Mouse (Mus musculus) midbrain, embryonic 10.5 days (tissue): ENCODE data around the gene Clec4b2. TPM values are rescaled to one million over a fixed set of nuclear protein-coding genes. Genes with fewer than 3 reads are reported as not detected.
"Not testable (repeated sequence)": the region's sequence is repeated elsewhere in the genome, so short reads cannot be mapped to it uniquely, and the experiment has no call there.

ENCODE experiments used
- DNase-seq: peaks from one replicate; pipeline ENCODE4 v3.0.0-alpha.2; 2017; ENCODE audit warnings: low spot score
- H3K27ac ChIP-seq: fragments of 300-500 bp; sonication (generic); replicated peaks from 2 replicates; pipeline ENCODE4 v1.5.1; 2016; ENCODE audit warnings: mild to moderate bottlenecking
- H3K27me3 ChIP-seq: fragments of 300-500 bp; sonication (generic); 2 replicates; pipeline ENCODE4 v1.6.1; 2016; ENCODE audit warnings: low read depth, mild to moderate bottlenecking; ENCODE audit not compliant: poor library complexity, severe bottlenecking
- H3K36me3 ChIP-seq: fragments of 300-500 bp; sonication (generic); 2 replicates; pipeline ENCODE4 v1.6.1; 2016; ENCODE audit warnings: mild to moderate bottlenecking, moderate library complexity
- H3K4me1 ChIP-seq: fragments of 300-500 bp; sonication (generic); 2 replicates; pipeline ENCODE4 v1.6.1; 2016
- H3K4me3 ChIP-seq: fragments of 300-500 bp; sonication (generic); 2 replicates; pipeline ENCODE4 v1.5.1; 2016; ENCODE audit warnings: mild to moderate bottlenecking, moderate library complexity
- H3K9me3 ChIP-seq: fragments of 300-500 bp; sonication (generic); replicated peaks from 2 replicates; pipeline ENCODE4 v1.6.1; 2016; ENCODE audit warnings: mild to moderate bottlenecking
- WGBS: fragments of 180-500 bp; shearing (Covaris S2); methylation state at CpG from one replicate; pipeline ENCODE4 v1.1.7; 2016; 5-methylcytosine and 5-hydroxymethylcytosine counted together
- polyA plus RNA-seq: library from polyadenylated mRNA; unstranded; fragments of >200 nt; fragmentation: Nextera tagmentation; extraction: Ambion mirVana; gene quantifications from 2 replicates; pipeline ENCODE4 v1.2.1, GENCODE M21; 2016

The Clec4b2 gene
- not detected in 2 replicates for polyA plus RNA-seq

DNA sequence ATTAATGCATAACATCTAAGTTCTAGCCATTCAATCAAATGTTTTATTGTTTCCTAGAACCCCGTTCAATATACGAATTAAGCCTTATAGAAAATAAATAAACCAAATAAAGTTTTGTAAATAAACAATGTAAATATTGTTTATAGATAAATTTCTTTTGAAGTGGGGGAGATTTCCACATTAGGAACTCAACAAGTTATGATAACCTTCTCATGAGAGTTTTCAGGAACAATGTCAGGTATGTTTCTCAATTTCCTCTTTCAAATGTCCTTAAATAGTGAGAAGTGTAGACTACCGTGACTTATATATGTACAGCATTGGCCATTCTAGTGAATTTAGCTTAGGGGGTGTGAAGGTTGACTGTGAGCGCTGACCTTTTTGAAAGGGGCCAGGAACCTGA is at the start of gene Clec4b2:
Gene Clec4b2, plus strand, starts transcription at position 301 of the 400 bp plus-strand sequence.
- DNase-seq, result no peak
- Histone ChIP-seq H3K27me3 (no peaks in the 10 kb centered on the region), H3K9me3 (no peaks in the 10 kb centered on the region), H3K4me1 (no peaks in the 10 kb centered on the region), H3K27ac (no peak within 1 kb of the TSS), H3K4me3 (no peak within 1 kb of the TSS), H3K36me3 (no peaks in the 10 kb centered on the region)
- 88% methylated on average over 4 of the region's 4 CpGs for WGBS

DNA sequence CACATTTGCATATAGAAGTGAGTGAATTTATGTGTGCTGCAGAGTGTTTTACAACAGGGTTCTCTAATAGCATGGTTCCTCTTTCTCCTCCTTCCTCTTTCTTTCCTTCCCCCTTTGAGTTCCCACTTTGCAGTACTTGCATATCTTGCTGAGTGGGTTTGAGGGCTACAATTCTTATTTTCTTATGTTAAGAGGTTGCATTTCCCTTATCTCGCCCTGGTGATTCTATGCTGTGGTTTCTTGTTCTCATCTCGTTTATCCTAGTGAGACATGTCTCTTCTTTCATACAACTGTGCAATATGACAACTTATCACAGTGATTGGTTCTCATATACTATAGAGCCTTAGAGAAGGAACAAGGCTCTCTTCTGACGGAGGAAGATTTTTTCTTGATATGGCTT is 49.5 kb upstream of the Clec4b2 start:
- H3K9me3 ChIP-seq, result no peaks in the 10 kb centered on the region; the same call in 1 of the 2 replicates
- no peak overlapping the region for H3K27ac ChIP-seq
- H3K27me3 ChIP-seq, result no peaks in the 10 kb centered on the region
- no peaks in the 10 kb centered on the region for H3K4me1 ChIP-seq
- DNase-seq, result no peak
- no peaks in the 10 kb centered on the region for H3K36me3 ChIP-seq
- 81% methylated on average over 3 of the region's 3 CpGs for WGBS
- no peak overlapping the region for H3K4me3 ChIP-seq

- Histone ChIP-seq H3K27me3 (no peaks in the 10 kb centered on the region), H3K36me3 (no peaks in the 10 kb centered on the region), H3K4me3 (no peak overlapping the region), H3K27ac (no peak overlapping the region), H3K9me3 (no peaks in the 10 kb centered on the region), H3K4me1 (no peaks in the 10 kb centered on the region)
- no peak for DNase-seq
- 73% methylated on average over 1 of the region's 1 CpGs for WGBS
Observed at GRCm38 (mm10) chr6:123127173-123127572, 45.5 kb upstream of the Clec4b2 start.

DNA sequence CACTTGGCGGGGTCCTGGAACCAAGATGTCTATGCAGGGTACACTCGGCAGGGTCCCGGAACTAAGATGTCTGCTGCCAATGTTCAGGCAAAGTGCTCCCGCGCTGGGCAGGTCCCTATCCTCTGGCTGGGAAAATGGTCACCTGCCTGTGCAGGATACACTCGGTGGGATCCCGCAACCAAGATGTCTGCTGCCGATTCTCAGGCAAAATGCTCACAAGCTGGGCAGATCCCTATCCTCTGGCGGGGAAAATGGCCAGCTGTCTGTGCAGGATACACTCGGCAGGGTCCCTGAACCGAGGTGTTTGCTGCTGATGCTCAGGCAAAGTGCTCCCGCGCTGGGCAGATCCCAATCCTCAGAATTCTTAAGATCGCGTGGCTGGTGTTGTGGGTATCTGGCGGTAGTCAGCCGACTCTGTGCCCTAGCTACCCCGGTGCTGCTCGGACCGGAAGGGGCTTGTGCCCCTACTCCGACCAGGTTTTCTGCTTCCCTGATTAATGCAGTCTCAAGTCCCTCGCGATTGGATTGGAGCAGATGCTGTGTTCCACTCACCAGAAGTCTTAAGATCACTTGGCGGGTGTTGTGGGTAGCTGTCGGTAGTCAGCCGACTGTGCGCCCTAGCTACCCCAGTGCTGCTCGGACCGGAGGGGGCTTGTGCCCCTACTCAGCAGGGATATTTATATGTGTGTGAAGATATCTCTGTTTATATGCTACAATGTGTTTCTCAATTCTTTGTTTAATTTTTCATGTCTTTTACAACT is 34.7 kb upstream of the Clec4b2 start:
- not testable (repeated sequence) for DNase-seq, H3K36me3 ChIP-seq, H3K4me1 ChIP-seq, H3K4me3 ChIP-seq, H3K27ac ChIP-seq, H3K27me3 ChIP-seq, H3K9me3 ChIP-seq
- 74% methylated on average over 29 of the region's 29 CpGs for WGBS

DNA sequence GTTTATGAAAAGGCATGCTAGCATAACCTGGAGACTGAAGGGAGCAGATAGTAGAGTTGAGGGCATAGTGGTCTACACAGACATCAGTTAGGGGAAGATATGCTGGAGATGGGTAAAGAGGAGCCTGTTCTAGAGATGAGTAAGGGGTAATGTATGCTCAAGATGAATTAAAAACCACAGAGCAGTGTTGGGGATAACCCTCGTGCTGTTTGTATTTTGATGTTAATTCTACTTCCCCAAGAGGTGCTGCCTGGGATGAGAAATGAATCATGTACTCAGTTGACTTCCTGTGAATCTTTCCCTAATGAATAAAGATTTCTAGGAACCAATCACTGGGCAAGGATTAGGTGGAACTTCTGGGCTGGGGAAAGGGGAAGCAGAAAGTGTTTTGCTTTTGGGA is 2.6 kb upstream of the Clec4b2 start:
- H3K4me1 ChIP-seq, result no peaks in the 10 kb centered on the region
- no peaks in the 10 kb centered on the region for H3K9me3 ChIP-seq
- no peak overlapping the region for H3K27ac ChIP-seq
- no peak overlapping the region for H3K4me3 ChIP-seq
- H3K36me3 ChIP-seq, result no peaks in the 10 kb centered on the region
- H3K27me3 ChIP-seq, result no peaks in the 10 kb centered on the region
- WGBS, result 65% methylated on average over 1 of the region's 1 CpGs
- DNase-seq, result no peak

DNA sequence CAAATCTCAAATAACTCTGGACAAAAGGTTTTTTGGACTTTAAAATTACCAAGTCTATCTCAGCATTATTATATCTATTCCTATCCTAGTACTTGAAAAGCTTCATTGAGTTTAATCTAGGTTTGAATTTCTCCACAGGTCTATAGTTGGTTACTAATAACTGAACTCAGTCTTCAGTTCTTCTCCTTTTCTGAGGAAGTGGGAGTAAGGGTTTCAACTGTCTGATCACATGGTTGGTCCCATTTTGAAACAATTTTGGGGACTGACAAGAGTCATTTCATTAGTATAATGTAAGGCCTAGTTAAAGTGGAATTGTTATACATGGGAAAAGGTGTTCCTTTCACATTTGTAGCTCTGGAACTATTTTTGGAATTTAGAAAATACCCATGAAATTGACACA is 1.7 kb upstream of the Clec4b2 start:
- H3K4me1 ChIP-seq, result no peaks in the 10 kb centered on the region
- H3K27ac ChIP-seq, result no peak overlapping the region
- H3K27me3 ChIP-seq, result no peaks in the 10 kb centered on the region
- H3K4me3 ChIP-seq, result no peak overlapping the region
- no peaks in the 10 kb centered on the region for H3K9me3 ChIP-seq
- DNase-seq, result no peak
- H3K36me3 ChIP-seq, result no peaks in the 10 kb centered on the region

- 91% methylated on average over 1 of the region's 1 CpGs for WGBS
- DNase-seq, result no peak
- Histone ChIP-seq H3K4me1 (no peaks in the 10 kb centered on the region), H3K27me3 (no peaks in the 10 kb centered on the region), H3K9me3 (no peaks in the 10 kb centered on the region), H3K4me3 (no peak overlapping the region), H3K36me3 (no peaks in the 10 kb centered on the region), H3K27ac (no peak overlapping the region)
Observed at GRCm38 (mm10) chr6:123175549-123175948, 2.9 kb downstream of the Clec4b2 start.

DNA sequence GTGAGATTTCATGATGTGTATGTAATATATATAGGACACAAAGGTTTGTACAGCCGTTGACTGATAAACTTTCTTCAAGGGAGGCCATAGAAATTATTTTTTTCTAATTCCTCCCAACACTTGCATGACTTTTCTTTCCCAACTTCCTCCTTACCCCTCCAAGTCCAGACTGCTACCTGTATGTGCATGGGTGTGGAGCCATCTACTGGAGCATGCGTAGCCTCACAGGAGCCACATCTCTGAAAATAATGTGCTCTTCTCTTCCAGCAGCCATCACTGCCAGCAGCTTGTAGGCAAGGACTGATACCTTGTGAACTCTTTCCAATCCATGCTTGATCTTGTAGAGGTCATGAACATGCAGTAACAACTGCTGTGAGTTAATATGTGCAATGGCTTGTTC is 12.2 kb downstream of the Clec4b2 start:
- 71% methylated on average over 2 of the region's 2 CpGs for WGBS
- not testable (repeated sequence) for H3K27ac ChIP-seq, H3K4me3 ChIP-seq, H3K27me3 ChIP-seq, H3K9me3 ChIP-seq, DNase-seq, H3K4me1 ChIP-seq, H3K36me3 ChIP-seq

- WGBS, result 93% methylated on average over 1 of the region's 1 CpGs
- no peak for DNase-seq
- Histone ChIP-seq H3K27ac (no peak overlapping the region), H3K9me3 (peaks cover 4% of the 10 kb centered on the region; the same call in 1 of the 2 replicates), H3K4me1 (no peaks in the 10 kb centered on the region), H3K27me3 (no peaks in the 10 kb centered on the region), H3K4me3 (no peak overlapping the region), H3K36me3 (no peaks in the 10 kb centered on the region)
Observed at GRCm38 (mm10) chr6:123207187-123208076, 34.7 kb downstream of the Clec4b2 start.

- H3K27ac ChIP-seq, H3K27me3 ChIP-seq, H3K4me3 ChIP-seq, DNase-seq, H3K36me3 ChIP-seq, H3K9me3 ChIP-seq, H3K4me1 ChIP-seq: not testable (repeated sequence)
Observed at GRCm38 (mm10) chr6:123208077-123208439, 35.4 kb downstream of the Clec4b2 start.

- 85% methylated on average over 1 of the region's 1 CpGs for WGBS
Observed at GRCm38 (mm10) chr6:123211726-123212125, 39.0 kb downstream of the Clec4b2 start.

DNA sequence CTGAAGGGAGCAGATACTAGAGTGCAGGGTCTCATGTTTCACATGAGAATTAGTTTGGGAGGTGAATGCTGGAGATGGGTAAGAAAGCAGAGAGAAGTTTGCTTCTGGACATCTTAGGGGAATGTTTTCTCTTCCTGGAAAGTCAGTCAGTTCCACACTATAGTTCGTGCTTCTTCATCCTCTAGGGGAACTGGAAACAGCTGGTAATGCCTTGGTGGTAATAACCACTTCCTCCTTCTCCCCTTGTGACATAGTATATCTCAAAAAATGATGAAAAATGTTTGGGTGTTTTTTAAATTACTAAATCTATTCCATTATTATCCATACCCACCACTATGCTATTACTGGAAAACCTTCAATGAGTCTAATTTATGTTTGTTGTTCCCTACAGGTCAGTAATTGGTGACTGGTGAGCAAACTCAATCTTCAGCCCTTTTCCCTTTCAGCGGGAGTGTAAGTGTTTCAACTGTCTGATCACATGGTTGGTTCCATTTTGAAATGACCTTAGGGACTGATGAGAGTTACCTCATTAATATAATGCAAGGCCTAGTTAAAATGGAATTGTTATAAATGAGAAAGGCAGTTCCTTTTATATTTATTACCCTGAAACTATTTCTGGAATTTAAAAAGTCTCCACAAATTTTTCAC is 55.0 kb downstream of the Clec4b2 start:
- H3K4me3 ChIP-seq, result no peak overlapping the region
- H3K4me1 ChIP-seq, result no peaks in the 10 kb centered on the region
- no peaks in the 10 kb centered on the region for H3K36me3 ChIP-seq
- H3K27me3 ChIP-seq, result no peaks in the 10 kb centered on the region
- no peaks in the 10 kb centered on the region for H3K9me3 ChIP-seq
- WGBS, result 74% methylated on average over 2 of the region's 2 CpGs
- DNase-seq, result no peak
- no peak overlapping the region for H3K27ac ChIP-seq

More at GRCm38 (mm10) chr6:123211726-123212125, 39.0 kb downstream of the Clec4b2 start:
- Histone ChIP-seq H3K4me1 (no peaks in the 10 kb centered on the region), H3K4me3 (no peak overlapping the region), H3K27me3 (no peaks in the 10 kb centered on the region), H3K27ac (no peak overlapping the region), H3K9me3 (peaks cover 7% of the 10 kb centered on the region; the same call in 1 of the 2 replicates), H3K36me3 (no peaks in the 10 kb centered on the region)
- no peak for DNase-seq

DNA sequence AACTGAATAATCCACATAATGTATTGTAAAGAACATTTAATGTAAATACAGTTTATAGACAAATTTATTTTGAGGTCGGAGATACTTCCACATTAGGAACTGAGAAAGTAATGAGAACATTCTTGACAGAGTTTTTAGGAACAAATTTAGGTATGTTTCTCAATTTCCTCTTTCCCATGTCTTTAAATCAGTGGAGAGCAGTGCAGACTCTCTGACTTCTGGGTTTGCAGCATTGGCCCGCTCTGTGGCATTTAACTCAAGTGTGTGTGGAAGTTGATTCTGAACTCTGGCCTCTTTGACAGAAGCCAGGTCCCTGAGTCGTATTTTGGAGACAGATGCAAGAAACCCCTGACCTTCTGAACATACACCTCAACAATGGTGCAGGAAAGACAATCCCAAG is 57.0 kb downstream of the Clec4b2 start, which contains the start of gene Clec4n:
Gene Clec4n, plus strand, starts transcription at position 200 of the 400 bp plus-strand sequence.
- 74% methylated on average over 3 of the region's 3 CpGs for WGBS

More for the DNA sequence above, 57.0 kb downstream of the Clec4b2 start, which contains the start of gene Clec4n:
- DNase-seq, result no peak
- Histone ChIP-seq H3K36me3 (no peaks in the 10 kb centered on the region), H3K27ac (no peak within 1 kb of the TSS), H3K27me3 (no peaks in the 10 kb centered on the region), H3K4me1 (no peaks in the 10 kb centered on the region), H3K9me3 (no peaks in the 10 kb centered on the region), H3K4me3 (no peak within 1 kb of the TSS)
